Mouse (Mus musculus): Measurements from ENCODE around the gene Gpr156.
A peak's percentile ranks its signal among the peaks of the same experiment; 100 is the strongest.

- TF ChIP-seq ZC3H11A (IDR thresholded peaks at IDR 0.05; ENCODE audit: borderline replicate concordance, low read depth, low read length) (0 out of 2 replicates have a peak, but pooled peaks have one; percentile 39), HCFC1 (IDR thresholded peaks at IDR 0.05; ENCODE audit: borderline replicate concordance, insufficient read depth, low read length) (no peak)
Observed at GRCm38 (mm10) chr16:37994647-37995046, 78.4 kb downstream of the Gpr156 start.

Measured in ES-E14 (cell line).